Mouse (Mus musculus): Measurements from ENCODE around the gene Trnp1. TPM values are rescaled to one million over a fixed set of nuclear protein-coding genes. Genes with fewer than 3 reads are reported as not detected.

Trnp1 gene
- 0.21 TPM for polyA plus RNA-seq (2017; shearing (Covaris generic))

DNA sequence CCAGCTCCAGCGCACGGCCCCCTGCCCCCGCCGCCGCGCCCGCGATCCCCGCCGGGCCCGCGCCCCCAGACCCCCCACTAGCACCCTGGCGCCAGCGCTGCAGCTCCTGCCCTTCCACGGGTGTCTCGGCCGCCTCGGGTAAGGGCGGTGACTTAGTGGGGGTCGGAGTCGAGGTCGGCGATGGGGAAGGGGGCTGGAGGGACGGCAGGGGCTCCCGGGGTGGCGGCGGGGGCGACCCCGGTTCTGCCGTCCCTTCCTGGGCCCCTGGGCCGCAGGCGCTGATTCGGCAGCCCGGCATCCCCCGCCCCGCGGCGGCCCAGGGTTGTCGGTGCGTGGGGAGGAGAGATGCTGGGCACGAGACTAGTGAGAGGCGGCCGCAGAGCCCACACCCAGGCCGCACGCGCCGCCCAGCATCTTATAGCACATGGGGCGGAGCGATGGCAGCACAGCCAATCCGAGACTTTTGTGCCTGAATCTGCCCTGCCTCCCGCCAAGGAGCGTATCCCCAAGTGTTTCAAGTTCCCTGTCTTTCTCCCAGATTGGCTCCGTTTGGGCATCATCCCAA is at the start of gene Trnp1:
Trnp1 (minus strand) TSS at position 391 of the 565 bp plus-strand sequence.

DNA sequence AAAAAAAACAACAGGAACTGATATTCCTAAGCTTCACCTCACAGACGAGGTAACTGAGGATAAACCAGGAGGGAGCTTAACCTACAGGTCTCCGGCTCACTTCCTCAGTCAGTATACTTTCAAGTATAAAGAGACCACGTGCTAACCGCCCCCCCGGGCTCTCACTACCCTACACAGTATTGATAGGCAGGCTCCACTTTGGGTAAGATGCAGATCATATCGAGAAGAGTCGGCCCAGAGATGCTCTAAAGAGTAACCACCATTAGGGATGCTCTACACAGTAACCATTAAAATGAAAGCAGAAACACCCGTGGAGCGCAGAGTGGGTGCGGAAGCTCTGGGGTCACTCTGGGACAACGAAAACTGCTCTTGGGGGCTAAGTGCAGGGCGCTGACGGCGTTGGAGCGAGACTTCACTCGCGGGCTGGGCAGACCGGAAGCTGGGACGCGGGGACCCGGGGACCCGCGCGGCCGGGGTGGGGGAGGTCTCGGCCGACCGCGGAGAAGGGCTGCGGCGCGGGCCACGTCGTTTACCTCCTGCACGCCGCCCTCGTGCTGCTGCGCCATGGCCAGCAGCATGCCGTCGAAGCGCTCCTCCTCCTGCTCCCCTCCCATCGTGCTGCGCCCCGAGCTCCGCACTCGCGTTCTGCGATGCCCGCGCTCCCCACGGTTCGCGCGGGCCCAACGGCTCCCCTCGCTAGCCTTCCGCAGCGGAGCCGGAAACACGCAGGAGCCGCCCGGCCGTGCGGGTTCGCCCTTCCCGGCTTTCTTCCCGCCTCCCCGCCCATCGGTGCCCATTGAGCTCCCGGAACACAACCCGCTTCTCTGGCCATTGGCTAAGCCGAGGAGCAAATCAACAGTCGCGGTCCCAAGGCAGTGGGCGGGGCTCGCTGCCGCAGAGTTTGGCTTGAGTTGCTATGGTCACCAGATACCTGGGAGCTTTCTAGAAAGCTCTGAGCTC is 47.2 kb upstream of the Trnp1 start, which contains the start of gene Nudc:
Nudc (minus strand) TSS at position 725 of the 960 bp plus-strand sequence.

DNA sequence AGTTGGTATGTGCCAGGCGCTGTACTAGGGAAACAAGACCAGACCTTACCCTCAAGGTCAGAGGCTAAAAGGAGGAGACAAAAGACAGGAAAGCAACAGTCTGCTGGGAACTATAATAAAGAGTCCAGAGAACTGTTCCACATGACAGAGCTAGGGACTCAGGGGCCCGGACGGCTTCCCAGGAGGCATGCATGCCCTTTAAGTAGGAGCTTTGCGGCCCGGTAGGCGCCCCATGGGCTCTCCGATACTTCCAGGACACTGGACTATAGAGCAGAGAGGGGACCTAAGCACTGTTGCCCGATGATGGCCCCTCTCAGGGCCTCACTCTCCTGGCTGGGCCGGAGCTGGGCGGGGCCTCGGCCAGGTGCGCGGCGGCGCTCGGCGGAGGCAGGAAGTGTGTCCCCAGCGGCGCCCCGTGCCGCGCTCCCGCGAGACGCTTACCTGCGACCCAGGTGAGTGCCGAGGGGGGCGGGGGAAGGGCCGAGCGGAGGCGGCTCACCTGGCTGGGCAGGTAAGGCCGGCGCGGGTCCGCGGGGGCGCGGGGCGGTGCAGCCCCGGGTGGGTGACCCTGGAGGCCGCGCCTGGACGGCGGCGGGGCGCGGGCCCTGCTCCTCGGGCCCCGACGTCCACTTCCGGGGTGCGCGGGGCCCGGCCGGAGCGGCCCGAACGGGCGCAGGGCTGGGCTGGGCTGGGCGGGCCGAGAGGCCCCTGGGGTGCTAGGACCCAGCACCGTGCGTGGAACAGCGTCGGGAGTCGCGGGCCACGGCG is 20.4 kb upstream of the Trnp1 start, which contains the start of gene Kdf1:
Kdf1 (plus strand) TSS at position 363 of the 768 bp plus-strand sequence.

DNA sequence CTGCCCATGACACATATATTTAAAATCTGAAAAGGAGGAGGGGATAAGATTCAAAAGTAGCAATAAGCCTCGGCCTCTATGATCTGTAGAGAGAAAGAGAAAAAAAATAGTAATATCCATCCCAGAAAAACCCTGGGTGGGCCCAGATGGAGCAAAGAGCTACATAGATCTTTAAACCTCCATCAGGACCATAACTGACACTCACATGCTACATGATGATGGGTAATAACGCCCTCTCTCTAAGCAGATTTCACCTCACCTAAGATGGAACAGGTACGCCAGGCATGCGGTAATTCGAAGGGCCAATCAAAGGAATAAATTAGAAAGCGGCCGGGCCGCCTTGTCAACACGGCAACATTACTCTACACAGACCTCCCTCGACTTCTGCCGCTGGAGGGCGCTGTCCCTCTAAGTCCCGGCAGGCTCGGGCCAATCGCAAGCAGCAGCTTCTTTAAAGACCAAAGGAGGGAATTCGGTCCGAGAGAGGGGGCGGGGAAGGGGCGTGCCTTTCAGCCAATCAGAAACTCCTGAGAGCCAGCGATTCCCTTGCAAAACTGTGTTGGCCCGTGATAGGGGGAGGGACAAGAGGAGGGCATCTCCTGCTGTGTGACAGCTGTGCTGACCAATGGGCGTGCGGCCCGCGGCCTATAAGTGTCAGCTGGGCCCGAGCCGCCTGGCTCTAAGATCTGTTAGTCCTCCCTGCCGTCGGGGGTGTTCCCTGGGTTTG is 18.7 kb downstream of the Trnp1 start, which contains the start of gene Tent5b:
Tent5b (plus strand) TSS at position 675 of the 727 bp plus-strand sequence.

Other genes starting within 250 kb of the Trnp1 start
- 18.9 TPM for gene Sytl1, start 235.4 kb downstream of the Trnp1 start, polyA plus RNA-seq (2017; shearing (Covaris generic))
- gene Tmem222, start 220.8 kb downstream of the Trnp1 start, polyA plus RNA-seq (2017; shearing (Covaris generic)): 64.7 TPM
- gene Wdtc1, start 145.1 kb downstream of the Trnp1 start, polyA plus RNA-seq (2017; shearing (Covaris generic)): 7.5 TPM
- 25.3 TPM for gene Slc9a1, start 128.8 kb downstream of the Trnp1 start, polyA plus RNA-seq (2017; shearing (Covaris generic))
- gene Tent5b, start 18.4 kb downstream of the Trnp1 start, polyA plus RNA-seq (2017; shearing (Covaris generic)): not detected
- gene Kdf1, start 20.4 kb upstream of the Trnp1 start, polyA plus RNA-seq (2017; shearing (Covaris generic)): not detected
- gene Nudc, start 47.4 kb upstream of the Trnp1 start, polyA plus RNA-seq (2017; shearing (Covaris generic)): 134 TPM
- gene Nr0b2, start 54.8 kb upstream of the Trnp1 start, polyA plus RNA-seq (2017; shearing (Covaris generic)): not detected
- 26.4 TPM for gene Gpatch3, start 76.2 kb upstream of the Trnp1 start, polyA plus RNA-seq (2017; shearing (Covaris generic))
- 11.9 TPM for gene Gpn2, start 85.8 kb upstream of the Trnp1 start, polyA plus RNA-seq (2017; shearing (Covaris generic))
- 24.0 TPM for gene Sfn, start 103.6 kb upstream of the Trnp1 start, polyA plus RNA-seq (2017; shearing (Covaris generic))
- 221 TPM for gene Zdhhc18, start 151.6 kb upstream of the Trnp1 start, polyA plus RNA-seq (2017; shearing (Covaris generic))
- gene Pigv, start 174.1 kb upstream of the Trnp1 start, polyA plus RNA-seq (2017; shearing (Covaris generic)): 16.9 TPM